Mouse (Mus musculus): ENCODE measurements around the gene Rab14. TPM values are rescaled to one million over a fixed set of nuclear protein-coding genes. Genes with fewer than 3 reads are reported as not detected.
A peak's percentile ranks its signal among the peaks of the same experiment; 100 is the strongest.

Rab14 gene
- polyA plus RNA-seq, 1 experiment from 2014 or later: 286 TPM

- Histone ChIP-seq H3K4me3 (peak overlapping the region; percentile 62), H3K4me1 (replicated peaks) (peaks cover 19% of the 10 kb centered on the region), H3K9me3 (no peaks in the 10 kb centered on the region), H3K27ac (peak overlapping the region; percentile 88), H3K27me3 (ENCODE audit: insufficient read depth, poor library complexity, severe bottlenecking) (no peaks in the 10 kb centered on the region), H3K36me3 (peaks cover 41% of the 10 kb centered on the region)
- no peak for DNase-seq (ENCODE audit: low spot score)
Observed at GRCm38 (mm10) chr2:35131491-35131890, 69.4 kb downstream of the Rab14 start.

Other genes starting within 250 kb of the Rab14 start
- gene Traf1, start 239.3 kb downstream of the Rab14 start, polyA plus RNA-seq (2016; fragmentation: Nextera tagmentation; extraction: Ambion mirVana): 0.27 and 0.67 TPM in 2 replicates
- gene Hc, start 139.7 kb downstream of the Rab14 start, polyA plus RNA-seq (2016; fragmentation: Nextera tagmentation; extraction: Ambion mirVana): 0.44 TPM in 1 of 2 replicates, not detected in the other
- 0.12 TPM in 1 of 2 replicates, not detected in the other for gene AI182371, start 99.6 kb downstream of the Rab14 start, polyA plus RNA-seq (2016; fragmentation: Nextera tagmentation; extraction: Ambion mirVana)
- gene Cntrl, start 91.6 kb downstream of the Rab14 start, polyA plus RNA-seq (2016; fragmentation: Nextera tagmentation; extraction: Ambion mirVana): 21.1 and 28.7 TPM in 2 replicates
- 20.4 and 33.7 TPM in 2 replicates for gene Gsn, start 55.3 kb upstream of the Rab14 start, polyA plus RNA-seq (2016; fragmentation: Nextera tagmentation; extraction: Ambion mirVana)
- 14.8 and 17.0 TPM in 2 replicates for gene Stom, start 135.9 kb upstream of the Rab14 start, polyA plus RNA-seq (2016; fragmentation: Nextera tagmentation; extraction: Ambion mirVana)
- gene 4930568D16Rik, start 166.6 kb upstream of the Rab14 start, polyA plus RNA-seq (2016; fragmentation: Nextera tagmentation; extraction: Ambion mirVana): not detected in 2 replicates
- gene 4930402F06Rik, start 196.1 kb upstream of the Rab14 start, polyA plus RNA-seq (2016; fragmentation: Nextera tagmentation; extraction: Ambion mirVana): not detected in 2 replicates